Mouse (Mus musculus): ENCODE measurements around the gene Ano4.

GRCm38 (mm10) chr10:89155502-89155901, 189.1 kb downstream of the Ano4 start:
- TF ChIP-seq CTCF (IDR thresholded peaks at IDR 0.05; ENCODE audit: low read depth, low read length) (no peak), GATA1 (IDR thresholded peaks at IDR 0.05; ENCODE audit: borderline replicate concordance, low read length) (no peak), POLR2AphosphoS5 (IDR thresholded peaks at IDR 0.05; ENCODE audit: insufficient replicate concordance, low read depth, low read length) (no peak), TAL1 (conservative IDR thresholded peaks at IDR 0.05; ENCODE audit: low read depth, low read length) (no peak), GATA2 (IDR thresholded peaks at IDR 0.05; ENCODE audit: borderline replicate concordance, low read depth, low read length) (no peak)
